Mouse (Mus musculus): Measurements from ENCODE around the gene Tspan15. TPM values are rescaled to one million over a fixed set of nuclear protein-coding genes. Genes with fewer than 3 reads are reported as not detected.

Tspan15 gene
- polyA plus RNA-seq, 1 experiment from 2014 or later, result 8.8 TPM

DNA sequence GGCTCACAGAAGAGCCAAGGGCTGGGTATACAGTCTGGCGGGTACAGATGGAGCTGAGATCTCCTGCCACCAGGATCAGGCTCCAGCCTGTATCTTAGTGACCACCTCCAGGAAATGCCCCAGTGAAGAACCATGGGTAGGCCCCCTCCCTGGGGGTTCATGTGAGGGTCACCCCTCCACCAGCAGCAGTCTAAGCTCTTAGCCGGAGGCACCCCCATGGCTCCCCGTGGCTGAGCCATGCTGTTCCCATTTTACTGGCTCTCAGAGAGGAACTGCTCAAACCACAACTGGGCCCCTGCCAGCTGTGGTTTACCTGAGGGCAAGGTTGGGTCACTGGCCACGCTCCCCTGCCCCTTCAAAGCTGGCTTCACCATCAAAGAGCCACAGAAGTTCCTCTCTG lies 41.1 kb downstream of the Tspan15 start:
- H3K27ac ChIP-seq, result no peak overlapping the region
- DNase-seq, result no peak
- H3K9me3 ChIP-seq (replicated peaks), result no peaks in the 10 kb centered on the region
- WGBS (ENCODE audit: insufficient replicate concordance), result 57% methylated on average over 4 of the region's 4 CpGs
- no peak overlapping the region for H3K9ac ChIP-seq
- peaks cover 28% of the 10 kb centered on the region for H3K4me1 ChIP-seq (replicated peaks)
- H3K4me2 ChIP-seq, result no peak overlapping the region
- peaks cover 12% of the 10 kb centered on the region; the same call in 1 of the 2 replicates for H3K27me3 ChIP-seq
- H3K36me3 ChIP-seq, result no peaks in the 10 kb centered on the region
- H3K4me3 ChIP-seq (replicated peaks), result no peak overlapping the region
- ATAC-seq (ENCODE audit: low read depth), result peak; percentile 14; the same call in 1 of the 2 replicates

- Histone ChIP-seq H3K9me3 (replicated peaks) (no peaks in the 10 kb centered on the region), H3K27me3 (peaks cover 12% of the 10 kb centered on the region; the same call in 1 of the 2 replicates), H3K9ac (no peak overlapping the region), H3K27ac (no peak overlapping the region), H3K4me2 (no peak overlapping the region), H3K36me3 (no peaks in the 10 kb centered on the region), H3K4me1 (replicated peaks) (peaks cover 28% of the 10 kb centered on the region), H3K4me3 (replicated peaks) (no peak overlapping the region)
- DNase-seq (no peak), ATAC-seq (ENCODE audit: low read depth) (no peak)
- 41% methylated on average over 3 of the region's 3 CpGs for WGBS (ENCODE audit: insufficient replicate concordance)
Observed at GRCm38 (mm10) chr10:62189303-62189702, 41.7 kb downstream of the Tspan15 start.

DNA sequence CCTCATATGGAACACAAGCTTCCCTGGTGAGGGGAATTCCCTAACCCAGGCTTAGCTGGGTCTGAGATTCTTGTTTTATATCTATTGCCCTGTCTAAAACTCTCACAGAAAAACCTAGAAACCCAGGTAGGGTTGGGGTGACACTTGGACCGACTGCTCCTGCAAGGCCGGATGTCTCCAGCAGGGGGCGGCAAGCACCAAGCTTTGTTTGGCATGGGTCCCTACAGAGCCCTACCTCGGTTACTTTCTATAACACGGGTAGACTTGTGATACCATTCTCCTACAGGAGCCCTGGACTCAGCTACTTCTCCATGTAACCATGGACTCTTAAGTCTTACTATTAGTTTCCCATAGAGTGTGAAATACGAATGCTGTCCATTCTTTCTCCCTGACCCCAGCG lies 44.2 kb downstream of the Tspan15 start:
- no peak overlapping the region for H3K4me2 ChIP-seq
- no peaks in the 10 kb centered on the region for H3K9me3 ChIP-seq (replicated peaks)
- peak; percentile 62 for ATAC-seq (ENCODE audit: low read depth)
- H3K27me3 ChIP-seq, result peaks cover 12% of the 10 kb centered on the region; the same call in 1 of the 2 replicates
- no peaks in the 10 kb centered on the region for H3K36me3 ChIP-seq
- H3K4me3 ChIP-seq (replicated peaks), result no peak overlapping the region
- H3K27ac ChIP-seq, result no peak overlapping the region
- WGBS (ENCODE audit: insufficient replicate concordance), result 17% methylated on average over 7 of the region's 7 CpGs
- H3K4me1 ChIP-seq (replicated peaks), result peaks cover 28% of the 10 kb centered on the region
- H3K9ac ChIP-seq, result no peak overlapping the region
- peak; percentile 68 for DNase-seq

GRCm38 (mm10) chr10:62183053-62183452 lies 48.0 kb downstream of the Tspan15 start:
- WGBS (ENCODE audit: insufficient replicate concordance), result 3% methylated on average over 10 of the region's 10 CpGs

GRCm38 (mm10) chr10:62182471-62183014 lies 48.5 kb downstream of the Tspan15 start:
- DNase-seq (no peak), ATAC-seq (ENCODE audit: low read depth) (no peak)
- 65% methylated on average over 6 of the region's 6 CpGs for WGBS (ENCODE audit: insufficient replicate concordance)
- H3K4me1 ChIP-seq (replicated peaks), result peaks cover 4% of the 10 kb centered on the region; the same call in 1 of the 2 replicates
- H3K4me2 ChIP-seq, result no peak overlapping the region
- no peak overlapping the region for H3K27ac ChIP-seq
- no peaks in the 10 kb centered on the region for H3K36me3 ChIP-seq
- no peak overlapping the region for H3K9ac ChIP-seq
- H3K27me3 ChIP-seq, result peaks cover 12% of the 10 kb centered on the region; the same call in 1 of the 2 replicates
- H3K4me3 ChIP-seq (replicated peaks), result no peak overlapping the region
- H3K9me3 ChIP-seq (replicated peaks), result no peaks in the 10 kb centered on the region

More at GRCm38 (mm10) chr10:62183053-62183452, 48.0 kb downstream of the Tspan15 start:
- H3K4me3 ChIP-seq (replicated peaks), result no peak overlapping the region
- ATAC-seq (ENCODE audit: low read depth) (peak; percentile 38; the same call in 1 of the 2 replicates), DNase-seq (peak; percentile 86)
- H3K27ac ChIP-seq, result no peak overlapping the region
- peaks cover 8% of the 10 kb centered on the region for H3K4me1 ChIP-seq (replicated peaks)
- no peaks in the 10 kb centered on the region for H3K36me3 ChIP-seq
- peaks cover 12% of the 10 kb centered on the region; the same call in 1 of the 2 replicates for H3K27me3 ChIP-seq
- H3K9ac ChIP-seq, result no peak overlapping the region
- H3K4me2 ChIP-seq, result no peak overlapping the region
- H3K9me3 ChIP-seq (replicated peaks), result no peaks in the 10 kb centered on the region

DNA sequence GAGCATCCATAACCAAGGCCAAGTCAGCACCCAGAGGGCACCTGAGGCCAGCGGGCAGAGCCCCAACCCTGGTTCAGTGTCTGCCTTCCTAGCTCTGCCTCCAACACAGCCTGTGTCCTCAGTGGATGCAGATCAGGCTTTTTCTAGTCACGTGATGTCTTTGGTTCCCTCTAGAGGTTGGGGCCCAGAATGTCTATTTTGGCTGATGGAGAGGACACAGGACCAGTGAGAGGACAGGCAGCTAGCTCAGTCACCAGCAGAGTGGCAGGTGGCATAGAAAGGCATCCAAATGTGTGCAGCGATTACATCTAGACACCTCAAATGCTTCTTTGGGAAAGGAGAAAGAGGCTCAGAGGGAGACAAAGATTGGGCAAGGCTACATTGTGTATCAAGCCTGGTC lies 49.4 kb downstream of the Tspan15 start:
- no peak overlapping the region for H3K27ac ChIP-seq
- H3K9ac ChIP-seq, result no peak overlapping the region
- no peak for DNase-seq
- H3K4me1 ChIP-seq (replicated peaks), result no peaks in the 10 kb centered on the region
- H3K4me3 ChIP-seq (replicated peaks), result no peak overlapping the region
- WGBS (ENCODE audit: insufficient replicate concordance), result 45% methylated on average over 3 of the region's 3 CpGs
- peaks cover 12% of the 10 kb centered on the region; the same call in 1 of the 2 replicates for H3K27me3 ChIP-seq
- no peaks in the 10 kb centered on the region for H3K36me3 ChIP-seq
- H3K9me3 ChIP-seq (replicated peaks), result no peaks in the 10 kb centered on the region
- no peak for ATAC-seq (ENCODE audit: low read depth)
- H3K4me2 ChIP-seq, result no peak overlapping the region

DNA sequence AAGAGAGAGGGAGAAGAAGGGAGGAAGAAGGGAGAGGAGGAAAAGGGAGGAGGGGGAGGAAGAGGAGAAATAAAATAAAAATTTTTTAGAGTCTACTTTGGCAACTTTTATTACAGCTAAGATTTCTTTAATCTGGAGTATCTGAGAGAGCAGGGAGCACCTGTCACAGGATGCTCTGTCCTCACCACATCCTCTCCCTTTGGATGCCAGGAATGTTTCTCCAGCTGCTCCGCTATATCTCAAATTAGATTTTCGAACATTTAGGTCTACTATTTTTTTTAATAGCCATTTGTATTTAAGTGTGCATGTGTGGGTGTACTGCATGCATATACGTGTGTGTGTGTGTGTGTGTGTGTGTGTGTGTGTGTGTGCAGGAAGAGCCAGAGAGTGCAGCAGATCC lies 51.1 kb downstream of the Tspan15 start:
- DNase-seq, result no peak
- H3K4me3 ChIP-seq (replicated peaks), result no peak overlapping the region
- 69% methylated on average over 3 of the region's 3 CpGs for WGBS (ENCODE audit: insufficient replicate concordance)
- no peaks in the 10 kb centered on the region for H3K9me3 ChIP-seq (replicated peaks)
- no peak overlapping the region for H3K9ac ChIP-seq
- no peaks in the 10 kb centered on the region for H3K4me1 ChIP-seq (replicated peaks)
- no peak overlapping the region for H3K4me2 ChIP-seq
- peaks cover under 1% of the 10 kb centered on the region; the same call in 1 of the 2 replicates for H3K27me3 ChIP-seq
- ATAC-seq (ENCODE audit: low read depth), result no peak
- no peaks in the 10 kb centered on the region for H3K36me3 ChIP-seq
- no peak overlapping the region for H3K27ac ChIP-seq

DNA sequence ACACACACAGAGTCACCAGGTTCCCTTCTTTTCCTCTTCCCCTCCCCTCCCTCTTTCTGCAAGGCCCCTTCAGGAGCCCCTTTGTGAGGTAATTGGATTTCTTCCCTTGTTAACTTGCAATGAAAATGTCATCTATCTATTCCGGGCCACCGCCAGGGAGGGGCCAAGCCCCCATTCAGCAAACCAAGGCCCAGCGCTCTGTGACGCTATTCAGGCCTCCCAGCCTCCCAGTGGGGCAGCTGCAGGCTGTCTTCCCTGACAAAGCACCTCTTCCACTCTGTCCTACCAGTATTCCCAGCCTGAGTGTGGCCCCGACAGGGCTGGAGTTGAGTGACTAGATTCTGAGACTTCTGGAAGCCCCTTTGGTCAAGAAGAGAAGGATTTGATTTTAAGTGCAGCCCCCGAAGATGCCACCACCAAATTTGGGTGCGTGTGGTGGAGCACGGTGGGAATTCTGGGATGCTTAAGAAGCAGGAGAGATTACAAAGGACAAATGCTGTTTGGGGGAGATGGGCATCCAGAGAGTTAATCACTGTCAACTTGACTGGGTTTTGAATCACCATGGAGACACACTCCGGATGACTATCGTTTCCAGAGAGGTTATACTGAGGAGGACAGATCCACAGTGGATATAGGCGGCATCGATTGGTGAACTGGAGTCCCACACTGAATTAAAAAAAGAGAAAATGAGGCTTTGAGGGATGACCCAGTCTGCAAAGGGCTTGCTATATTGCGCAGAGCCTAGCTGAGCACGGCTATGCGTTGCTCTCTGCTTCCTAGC lies 56.3 kb downstream of the Tspan15 start:
- Histone ChIP-seq H3K27me3 (no peaks in the 10 kb centered on the region; the same call in 1 of the 2 replicates), H3K9me3 (replicated peaks) (no peaks in the 10 kb centered on the region), H3K36me3 (no peaks in the 10 kb centered on the region), H3K4me1 (replicated peaks) (no peaks in the 10 kb centered on the region), H3K27ac (no peak overlapping the region), H3K4me3 (replicated peaks) (no peak overlapping the region), H3K4me2 (no peak overlapping the region), H3K9ac (no peak overlapping the region)
- no peak for DNase-seq
- 56% methylated on average over 15 of the region's 15 CpGs for WGBS (ENCODE audit: insufficient replicate concordance)
- ATAC-seq (ENCODE audit: low read depth), result no peak

- Histone ChIP-seq H3K4me1 (replicated peaks) (no peaks in the 10 kb centered on the region), H3K27me3 (no peaks in the 10 kb centered on the region; the same call in 1 of the 2 replicates), H3K27ac (no peak overlapping the region), H3K36me3 (no peaks in the 10 kb centered on the region), H3K4me3 (replicated peaks) (no peak overlapping the region), H3K9me3 (replicated peaks) (no peaks in the 10 kb centered on the region), H3K9ac (no peak overlapping the region), H3K4me2 (no peak overlapping the region)
- WGBS (ENCODE audit: insufficient replicate concordance), result 41% methylated on average over 9 of the region's 9 CpGs
- ATAC-seq (ENCODE audit: low read depth), result no peak
- no peak for DNase-seq
Observed at GRCm38 (mm10) chr10:62173941-62174448, 57.1 kb downstream of the Tspan15 start.

- Histone ChIP-seq H3K9me3 (replicated peaks) (no peaks in the 10 kb centered on the region), H3K4me1 (replicated peaks) (no peaks in the 10 kb centered on the region), H3K9ac (no peak overlapping the region), H3K4me2 (no peak overlapping the region), H3K27me3 (no peaks in the 10 kb centered on the region; the same call in 1 of the 2 replicates), H3K36me3 (no peaks in the 10 kb centered on the region), H3K4me3 (replicated peaks) (no peak overlapping the region), H3K27ac (no peak overlapping the region)
- DNase-seq, result no peak
- no peak for ATAC-seq (ENCODE audit: low read depth)
- 20% methylated on average over 9 of the region's 9 CpGs for WGBS (ENCODE audit: insufficient replicate concordance)
Observed at GRCm38 (mm10) chr10:62172841-62173553, 58.1 kb downstream of the Tspan15 start.

- no peaks in the 10 kb centered on the region for H3K9me3 ChIP-seq (replicated peaks)
- H3K27ac ChIP-seq, result no peak overlapping the region
- no peaks in the 10 kb centered on the region for H3K36me3 ChIP-seq
- no peaks in the 10 kb centered on the region for H3K4me1 ChIP-seq (replicated peaks)
- WGBS (ENCODE audit: insufficient replicate concordance), result 23% methylated on average over 10 of the region's 10 CpGs
- no peak overlapping the region for H3K9ac ChIP-seq
- H3K4me2 ChIP-seq, result no peak overlapping the region
- no peak for ATAC-seq (ENCODE audit: low read depth)
- no peak overlapping the region for H3K4me3 ChIP-seq (replicated peaks)
- H3K27me3 ChIP-seq, result no peaks in the 10 kb centered on the region
- no peak for DNase-seq
Observed at GRCm38 (mm10) chr10:62162410-62162809, 68.6 kb downstream of the Tspan15 start.

Measured in liver, embryonic 13.5 days (tissue).